Mouse (Mus musculus) embryonic facial prominence, embryonic 11.5 days (tissue): Measurements from ENCODE around the gene Hoxd8. TPM values are rescaled to one million over a fixed set of nuclear protein-coding genes. Genes with fewer than 3 reads are reported as not detected.

Experiments used
- ATAC-seq: fragments of 200-750 bp; cut with Nextera tagmentation; replicated peaks from 2 replicates; pipeline ENCODE4 v1.8.0; 2017; ENCODE audit warnings: low read depth; ENCODE audit not compliant: insufficient number of reproducible peaks, low FRiP score, low TSS enrichment
- DNase-seq: peaks from one replicate; pipeline ENCODE4 v3.0.0-alpha.2; 2015; ENCODE audit warnings: low spot score
- H3K27ac ChIP-seq: fragments of 300-500 bp; sonication (generic); replicated peaks from 2 replicates; pipeline ENCODE4 v1.5.1; 2014; ENCODE audit warnings: mild to moderate bottlenecking, low read depth, low read length, control low read depth
- H3K27me3 ChIP-seq: fragments of 300-500 bp; sonication (generic); 2 replicates; pipeline ENCODE4 v1.6.1; 2014; ENCODE audit warnings: mild to moderate bottlenecking, low read length, moderate library complexity, mixed read lengths; ENCODE audit not compliant: control insufficient read depth, insufficient read depth
- H3K36me3 ChIP-seq: fragments of 300-500 bp; sonication (generic); replicated peaks from 2 replicates; pipeline ENCODE4 v1.6.1; 2014; ENCODE audit warnings: low read depth, mild to moderate bottlenecking, low read length, moderate library complexity, mixed read lengths; ENCODE audit not compliant: control insufficient read depth, insufficient read depth
- H3K4me1 ChIP-seq: fragments of 300-500 bp; sonication (generic); 2 replicates; pipeline ENCODE4 v1.6.1; 2014; ENCODE audit warnings: low read length, mixed read lengths; ENCODE audit not compliant: control insufficient read depth, insufficient read depth
- H3K4me2 ChIP-seq: fragments of 300-500 bp; sonication (generic); 2 replicates; pipeline ENCODE4 v1.6.1; 2014; ENCODE audit warnings: low read depth, mild to moderate bottlenecking, control low read depth, low read length, moderate library complexity
- H3K4me3 ChIP-seq: fragments of 300-500 bp; sonication (generic); 2 replicates; pipeline ENCODE4 v1.5.1; 2014; ENCODE audit warnings: low read depth, low read length, control low read depth
- H3K9ac ChIP-seq: fragments of 300-500 bp; sonication (generic); replicated peaks from 2 replicates; pipeline ENCODE4 v1.6.1; 2014; ENCODE audit warnings: mild to moderate bottlenecking, control low read depth, low read length
- H3K9me3 ChIP-seq: fragments of 300-500 bp; sonication (generic); replicated peaks from 2 replicates; pipeline ENCODE4 v1.6.1; 2016; ENCODE audit warnings: mild to moderate bottlenecking, low read length, inconsistent platforms, mixed read lengths; ENCODE audit not compliant: control insufficient read depth
- WGBS: fragments of 180-500 bp; shearing (Covaris S2); extraction: QIAGEN DNeasy Blood & Tissue Kit; methylation state at CpG from one replicate; pipeline ENCODE4 v1.1.7; 2014; 5-methylcytosine and 5-hydroxymethylcytosine counted together
- polyA plus RNA-seq: library from polyadenylated mRNA; unstranded; fragments of >200 nt; fragmentation: Nextera tagmentation; extraction: Ambion mirVana; gene quantifications from 2 replicates; pipeline ENCODE4 v1.2.1, GENCODE M21; 2014

Gene Hoxd8
- polyA plus RNA-seq, 1 experiment from 2014 or later, result 0.18 TPM

DNA sequence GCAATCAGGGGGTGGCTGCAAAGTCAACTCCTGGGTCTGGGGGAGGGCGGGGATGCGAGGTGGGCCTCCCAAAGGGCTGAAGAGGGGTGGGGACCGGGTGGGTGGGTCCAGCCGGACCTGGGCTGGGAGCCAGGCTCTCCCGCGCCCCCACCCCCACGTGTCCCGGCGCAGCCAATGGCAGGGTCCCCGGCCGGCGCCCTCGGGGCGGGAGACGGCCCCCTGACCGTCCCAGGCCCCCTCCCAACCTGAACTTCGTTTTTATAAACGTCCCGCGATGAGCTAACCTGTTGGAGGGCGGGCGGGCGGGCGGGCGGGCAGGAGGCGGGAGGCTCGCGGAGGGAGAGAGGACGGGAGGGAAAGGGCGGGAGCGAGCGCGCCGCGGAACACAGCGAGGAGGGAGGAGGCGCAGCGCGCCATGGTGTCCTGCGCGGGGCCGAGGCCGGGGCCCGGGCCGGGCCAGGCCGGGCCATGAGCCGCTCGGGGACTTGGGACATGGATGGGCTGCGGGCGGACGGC, 36.5 kb upstream of the Hoxd8 start, which contains the start of gene Hoxd13:
Hoxd13 (plus strand) TSS at position 469 of the 516 bp plus-strand sequence.
- Histone ChIP-seq H3K27me3 (peaks cover 80% of the 10 kb centered on the region), H3K9ac (no peak within 1 kb of the TSS; the same call in 1 of the 2 replicates), H3K27ac (no peak within 1 kb of the TSS), H3K36me3 (no peaks in the 10 kb centered on the region), H3K4me2 (peak within 1 kb of the TSS; percentile 51), H3K4me3 (peak within 1 kb of the TSS; percentile 32), H3K4me1 (peaks cover 7% of the 10 kb centered on the region), H3K9me3 (no peaks in the 10 kb centered on the region)
- 2% methylated on average over 23 of the region's 51 CpGs for WGBS
- DNase-seq (no peak), ATAC-seq (no peak; the same call in 1 of the 2 replicates)

DNA sequence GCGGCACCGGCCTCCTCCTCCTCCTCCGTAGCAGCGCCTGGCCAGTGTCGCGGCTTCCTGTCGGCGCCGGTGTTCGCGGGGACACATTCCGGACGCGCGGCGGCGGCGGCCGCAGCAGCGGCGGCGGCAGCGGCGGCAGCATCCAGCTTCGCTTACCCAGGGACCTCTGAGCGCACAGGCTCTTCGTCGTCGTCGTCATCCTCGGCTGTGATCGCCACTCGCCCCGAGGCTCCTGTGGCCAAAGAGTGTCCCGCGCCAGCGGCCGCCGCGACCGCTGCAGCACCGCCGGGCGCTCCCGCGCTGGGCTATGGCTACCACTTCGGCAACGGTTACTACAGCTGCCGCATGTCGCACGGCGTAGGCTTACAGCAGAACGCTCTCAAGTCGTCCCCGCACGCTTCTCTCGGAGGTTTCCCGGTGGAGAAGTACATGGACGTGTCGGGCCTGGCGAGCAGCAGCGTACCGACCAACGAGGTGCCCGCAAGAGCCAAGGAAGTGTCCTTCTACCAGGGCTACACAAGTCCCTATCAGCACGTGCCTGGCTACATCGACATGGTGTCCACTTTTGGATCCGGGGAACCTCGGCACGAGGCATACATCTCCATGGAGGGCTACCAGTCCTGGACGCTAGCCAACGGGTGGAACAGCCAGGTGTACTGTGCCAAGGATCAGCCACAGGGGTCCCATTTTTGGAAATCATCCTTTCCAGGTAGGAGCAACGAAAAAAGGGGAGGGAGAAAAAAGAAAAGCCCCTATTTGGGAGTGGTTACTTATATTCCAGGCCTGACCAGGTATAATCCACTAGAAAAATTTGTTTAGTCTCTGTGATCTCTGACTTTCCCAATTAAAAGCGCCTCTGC, 35.8 kb upstream of the Hoxd8 start:
- ATAC-seq (no peak; the same call in 1 of the 2 replicates), DNase-seq (no peak)
- Histone ChIP-seq H3K9me3 (no peaks in the 10 kb centered on the region), H3K27ac (no peak overlapping the region), H3K4me1 (peaks cover 7% of the 10 kb centered on the region), H3K4me2 (peak overlapping the region; percentile 51), H3K9ac (no peak overlapping the region; the same call in 1 of the 2 replicates), H3K36me3 (no peaks in the 10 kb centered on the region), H3K4me3 (peak overlapping the region; percentile 32), H3K27me3 (peaks cover 78% of the 10 kb centered on the region)
- WGBS, result 0% methylated on average over 57 of the region's 74 CpGs

DNA sequence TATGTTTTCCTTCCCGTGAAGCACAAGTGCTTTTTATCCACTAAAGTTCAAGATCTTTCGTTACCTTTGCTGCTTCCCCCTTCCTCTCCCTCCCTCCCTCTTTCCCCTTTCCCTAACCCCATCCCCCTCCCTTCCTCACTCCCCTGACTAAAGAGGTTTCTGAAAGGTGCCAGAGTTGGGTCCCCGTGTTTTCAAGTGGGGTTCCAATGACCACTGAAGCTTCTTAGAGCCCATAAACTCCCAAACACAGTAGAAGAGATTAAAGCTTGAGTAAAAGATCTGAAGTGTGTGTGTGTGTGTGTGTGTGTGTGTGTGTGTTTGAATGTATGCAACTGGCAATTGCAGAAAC, 35.2 kb upstream of the Hoxd8 start:
- no peak for DNase-seq
- peaks cover 78% of the 10 kb centered on the region for H3K27me3 ChIP-seq

DNA sequence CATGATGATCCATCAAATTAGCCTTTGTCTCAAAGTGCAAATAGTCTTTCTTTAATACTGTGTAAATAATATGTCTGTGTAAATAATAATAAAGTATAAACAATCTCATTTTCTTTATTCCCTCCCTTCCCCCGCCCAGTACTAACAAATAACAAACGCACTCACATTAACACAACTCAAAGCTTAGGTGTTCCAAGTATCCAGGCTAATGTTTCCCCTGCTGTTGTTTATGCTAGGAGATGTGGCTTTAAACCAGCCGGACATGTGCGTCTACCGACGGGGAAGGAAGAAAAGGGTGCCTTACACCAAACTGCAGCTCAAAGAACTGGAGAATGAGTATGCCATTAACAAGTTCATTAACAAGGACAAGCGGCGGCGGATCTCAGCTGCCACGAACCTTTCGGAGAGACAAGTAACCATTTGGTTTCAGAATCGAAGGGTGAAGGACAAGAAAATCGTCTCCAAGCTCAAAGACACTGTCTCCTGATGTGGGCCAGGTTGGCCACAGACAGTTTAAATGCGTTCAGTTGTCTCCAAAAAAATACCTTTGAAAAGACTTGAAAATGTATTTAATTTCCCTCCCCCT, 34.7 kb upstream of the Hoxd8 start:
- H3K36me3 ChIP-seq, result no peaks in the 10 kb centered on the region
- under 1% methylated on average over 14 of the region's 14 CpGs for whole genome bisulfite sequencing
- no peak for DNase-seq
- H3K9me3 ChIP-seq, result no peaks in the 10 kb centered on the region
- H3K27ac ChIP-seq, result no peak overlapping the region
- peaks cover 7% of the 10 kb centered on the region for H3K4me1 ChIP-seq
- ATAC-seq, result no peak
- no peak overlapping the region for H3K9ac ChIP-seq
- H3K27me3 ChIP-seq, result peaks cover 78% of the 10 kb centered on the region
- H3K4me2 ChIP-seq, result no peak overlapping the region
- H3K4me3 ChIP-seq, result no peak overlapping the region

More for the DNA sequence above, 35.2 kb upstream of the Hoxd8 start:
- Histone ChIP-seq H3K36me3 (no peaks in the 10 kb centered on the region), H3K4me2 (no peak overlapping the region), H3K9ac (no peak overlapping the region), H3K27ac (no peak overlapping the region), H3K9me3 (no peaks in the 10 kb centered on the region), H3K4me1 (peaks cover 7% of the 10 kb centered on the region), H3K4me3 (no peak overlapping the region)
- 0% methylated on average over 3 of the region's 3 CpGs for WGBS
- no peak for ATAC-seq

DNA sequence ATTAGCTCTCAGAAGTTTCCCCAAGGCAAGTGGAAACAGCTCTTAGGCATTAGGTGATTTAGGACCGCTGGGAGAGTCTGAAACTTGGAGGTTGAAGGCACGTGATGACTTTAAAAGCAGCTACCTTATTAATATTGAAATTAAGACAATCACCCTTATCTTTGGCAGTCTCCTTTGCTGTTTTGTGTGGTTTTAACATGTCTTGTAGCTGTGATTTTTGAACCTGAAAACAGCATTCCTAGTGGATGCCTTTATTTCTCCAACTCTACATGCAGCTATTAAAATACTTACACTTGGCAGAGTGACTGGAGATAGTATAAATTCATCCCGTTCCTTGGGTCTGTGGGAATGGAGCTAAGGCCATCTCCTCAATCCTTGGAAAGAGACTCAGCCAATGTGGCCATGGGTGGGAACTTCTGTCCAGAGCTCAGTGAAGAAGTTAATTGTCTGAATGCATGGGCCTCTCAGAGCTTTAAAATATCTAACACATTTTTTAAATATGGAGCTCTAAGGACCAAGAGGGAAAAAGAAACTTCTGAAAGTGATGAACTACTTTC, 33.7 kb upstream of the Hoxd8 start:
- H3K27ac ChIP-seq, result no peak overlapping the region
- H3K4me1 ChIP-seq, result peaks cover 7% of the 10 kb centered on the region
- H3K9me3 ChIP-seq, result no peaks in the 10 kb centered on the region
- ATAC-seq, result no peak
- WGBS, result 2% methylated on average over 3 of the region's 3 CpGs
- H3K36me3 ChIP-seq, result no peaks in the 10 kb centered on the region
- H3K27me3 ChIP-seq, result peaks cover 82% of the 10 kb centered on the region
- H3K4me3 ChIP-seq, result no peak overlapping the region
- no peak for DNase-seq
- no peak overlapping the region for H3K4me2 ChIP-seq
- no peak overlapping the region for H3K9ac ChIP-seq

DNA sequence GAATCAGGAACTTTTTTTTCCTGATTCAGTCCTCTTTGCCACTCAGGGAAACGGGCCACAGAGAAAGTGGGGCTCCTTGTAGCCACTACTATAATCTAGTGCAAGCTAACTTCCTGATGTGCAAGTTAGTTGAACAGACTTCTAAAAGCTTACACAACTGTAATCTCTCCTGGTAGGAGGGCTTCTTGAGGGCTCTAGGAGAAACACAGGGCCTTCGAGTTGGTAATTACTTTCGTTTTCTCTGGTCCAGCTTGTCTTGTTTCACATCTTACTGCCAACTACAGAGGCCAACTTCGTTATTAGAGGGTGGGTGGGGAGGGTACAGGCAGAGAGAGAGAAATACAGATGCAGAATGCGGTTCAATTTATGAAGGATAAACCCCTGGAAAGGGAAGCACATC, 32.6 kb upstream of the Hoxd8 start:
- Histone ChIP-seq H3K4me2 (no peak overlapping the region), H3K36me3 (no peaks in the 10 kb centered on the region), H3K9me3 (no peaks in the 10 kb centered on the region), H3K4me1 (peaks cover 7% of the 10 kb centered on the region), H3K9ac (no peak overlapping the region), H3K4me3 (no peak overlapping the region), H3K27me3 (peaks cover 83% of the 10 kb centered on the region), H3K27ac (no peak overlapping the region)
- 3% methylated on average over 5 of the region's 5 CpGs for WGBS
- DNase-seq, result no peak
- no peak for ATAC-seq

DNA sequence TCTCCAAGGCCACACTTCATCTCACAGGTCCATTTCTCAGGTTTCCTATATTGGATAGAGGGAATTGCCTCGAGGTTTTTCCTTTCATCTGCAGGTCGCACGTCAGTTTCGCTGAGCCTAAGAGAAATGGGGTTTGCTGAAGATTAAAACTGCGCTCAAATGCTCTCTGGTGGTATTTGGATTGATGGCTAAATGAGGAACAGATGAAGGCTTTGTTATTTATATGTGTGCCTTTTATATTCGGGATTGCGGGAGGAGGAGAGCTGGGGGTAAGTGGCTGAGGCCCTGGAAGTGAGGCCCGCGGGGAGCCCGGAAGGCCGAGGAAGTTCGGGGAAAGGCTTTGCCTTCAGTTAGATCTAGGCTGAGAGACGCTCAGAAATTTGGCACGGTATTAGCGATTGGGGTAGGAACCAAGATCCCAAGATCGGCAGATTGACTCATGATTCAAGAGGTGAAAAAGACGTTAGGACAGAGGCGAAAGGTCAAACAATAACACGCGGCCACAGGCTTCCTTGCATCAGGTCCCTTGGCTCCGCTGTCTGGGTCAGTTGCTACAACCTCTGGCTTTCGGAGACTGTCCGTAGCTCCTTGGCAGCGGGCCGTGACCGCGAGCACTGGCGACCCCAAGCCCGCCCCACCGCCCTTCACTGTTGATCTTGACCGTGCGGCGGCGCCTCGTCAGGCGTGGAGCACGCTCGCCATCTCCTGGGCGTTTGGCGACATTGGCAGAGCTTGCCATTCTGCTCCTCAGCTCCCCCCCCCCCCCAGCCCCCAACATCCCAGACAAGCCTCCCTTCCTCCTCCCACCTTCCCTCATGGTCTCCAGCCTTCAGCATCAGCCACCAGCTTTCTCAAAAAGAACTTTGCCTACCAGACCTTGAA, 31.7 kb upstream of the Hoxd8 start:
- peak; percentile 80 for DNase-seq
- Histone ChIP-seq H3K36me3 (no peaks in the 10 kb centered on the region), H3K27ac (no peak overlapping the region), H3K9ac (no peak overlapping the region; the same call in 1 of the 2 replicates), H3K4me2 (peak overlapping the region; percentile 42), H3K4me3 (0 out of 2 replicates have a peak overlapping the region, but pooled peaks have one; percentile 12), H3K9me3 (no peaks in the 10 kb centered on the region), H3K4me1 (peaks cover 7% of the 10 kb centered on the region), H3K27me3 (peaks cover 84% of the 10 kb centered on the region)
- WGBS, result 1% methylated on average over 40 of the region's 40 CpGs
- no peak for ATAC-seq
